Mouse (Mus musculus): ENCODE measurements around the gene Ptgs2. TPM values are rescaled to one million over a fixed set of nuclear protein-coding genes. Genes with fewer than 3 reads are reported as not detected.

Ptgs2 gene
- polyA plus RNA-seq, 1 experiment from 2014 or later: 0.06 TPM

GRCm38 (mm10) chr1:150106736-150107135 is 6.9 kb downstream of the Ptgs2 start:
- no peak overlapping the region for H3K27ac ChIP-seq
- H3K9ac ChIP-seq: no peak overlapping the region
- H3K9me3 ChIP-seq (replicated peaks): no peaks in the 10 kb centered on the region
- no peak for ATAC-seq (ENCODE audit: low read depth)
- DNase-seq: no peak
- no peaks in the 10 kb centered on the region for H3K27me3 ChIP-seq
- no peak overlapping the region for H3K4me2 ChIP-seq
- WGBS (ENCODE audit: insufficient replicate concordance): 70% methylated on average over 7 of the region's 7 CpGs
- H3K4me1 ChIP-seq (replicated peaks): no peaks in the 10 kb centered on the region
- H3K4me3 ChIP-seq (replicated peaks): no peak overlapping the region
- H3K36me3 ChIP-seq: no peaks in the 10 kb centered on the region

- H3K9ac ChIP-seq: no peak overlapping the region
Observed at GRCm38 (mm10) chr1:150109591-150109990, 9.8 kb downstream of the Ptgs2 start.

GRCm38 (mm10) chr1:150115352-150115751 is 15.5 kb downstream of the Ptgs2 start:
- H3K27me3 ChIP-seq: no peaks in the 10 kb centered on the region
- H3K4me3 ChIP-seq (replicated peaks): no peak overlapping the region
- H3K4me1 ChIP-seq (replicated peaks): no peaks in the 10 kb centered on the region
- no peaks in the 10 kb centered on the region for H3K9me3 ChIP-seq (replicated peaks)
- no peak for DNase-seq
- no peak for ATAC-seq (ENCODE audit: low read depth)
- 61% methylated on average over 7 of the region's 7 CpGs for WGBS (ENCODE audit: insufficient replicate concordance)
- no peak overlapping the region for H3K27ac ChIP-seq
- no peaks in the 10 kb centered on the region for H3K36me3 ChIP-seq
- H3K9ac ChIP-seq: no peak overlapping the region
- H3K4me2 ChIP-seq: no peak overlapping the region

More at GRCm38 (mm10) chr1:150109591-150109990, 9.8 kb downstream of the Ptgs2 start:
- no peak overlapping the region for H3K27ac ChIP-seq
- no peak overlapping the region for H3K4me3 ChIP-seq (replicated peaks)
- no peaks in the 10 kb centered on the region for H3K4me1 ChIP-seq (replicated peaks)
- 53% methylated on average over 2 of the region's 2 CpGs for WGBS (ENCODE audit: insufficient replicate concordance)
- no peaks in the 10 kb centered on the region for H3K27me3 ChIP-seq
- H3K4me2 ChIP-seq: no peak overlapping the region
- ATAC-seq (ENCODE audit: low read depth): no peak
- no peaks in the 10 kb centered on the region for H3K36me3 ChIP-seq
- H3K9me3 ChIP-seq (replicated peaks): no peaks in the 10 kb centered on the region
- DNase-seq: no peak

- H3K9ac ChIP-seq: no peak overlapping the region
- no peak overlapping the region for H3K4me2 ChIP-seq
- no peak overlapping the region for H3K27ac ChIP-seq
- H3K27me3 ChIP-seq: no peaks in the 10 kb centered on the region
- no peaks in the 10 kb centered on the region for H3K4me1 ChIP-seq (replicated peaks)
- DNase-seq: no peak
- H3K36me3 ChIP-seq: no peaks in the 10 kb centered on the region
- WGBS (ENCODE audit: insufficient replicate concordance): 62% methylated on average over 5 of the region's 5 CpGs
- no peak for ATAC-seq (ENCODE audit: low read depth)
- H3K9me3 ChIP-seq (replicated peaks): no peaks in the 10 kb centered on the region
- no peak overlapping the region for H3K4me3 ChIP-seq (replicated peaks)
Observed at GRCm38 (mm10) chr1:150118352-150118751, 18.5 kb downstream of the Ptgs2 start.

GRCm38 (mm10) chr1:150125568-150125967 is 25.7 kb downstream of the Ptgs2 start:
- Histone ChIP-seq H3K36me3 (no peaks in the 10 kb centered on the region), H3K4me3 (replicated peaks) (no peak overlapping the region), H3K9ac (no peak overlapping the region), H3K27me3 (no peaks in the 10 kb centered on the region), H3K9me3 (replicated peaks) (no peaks in the 10 kb centered on the region), H3K27ac (no peak overlapping the region), H3K4me2 (no peak overlapping the region), H3K4me1 (replicated peaks) (no peaks in the 10 kb centered on the region)
- WGBS (ENCODE audit: insufficient replicate concordance): 62% methylated on average over 2 of the region's 2 CpGs
- no peak for ATAC-seq (ENCODE audit: low read depth)
- no peak for DNase-seq

GRCm38 (mm10) chr1:150130070-150130469 is 30.2 kb downstream of the Ptgs2 start:
- H3K9me3 ChIP-seq (replicated peaks): no peaks in the 10 kb centered on the region
- no peaks in the 10 kb centered on the region for H3K4me1 ChIP-seq (replicated peaks)
- no peaks in the 10 kb centered on the region for H3K36me3 ChIP-seq
- DNase-seq: no peak
- no peak overlapping the region for H3K4me2 ChIP-seq
- 71% methylated on average over 6 of the region's 6 CpGs for WGBS (ENCODE audit: insufficient replicate concordance)
- H3K9ac ChIP-seq: no peak overlapping the region
- no peak overlapping the region for H3K27ac ChIP-seq
- no peak for ATAC-seq (ENCODE audit: low read depth)
- H3K4me3 ChIP-seq (replicated peaks): no peak overlapping the region
- no peaks in the 10 kb centered on the region for H3K27me3 ChIP-seq

DNA sequence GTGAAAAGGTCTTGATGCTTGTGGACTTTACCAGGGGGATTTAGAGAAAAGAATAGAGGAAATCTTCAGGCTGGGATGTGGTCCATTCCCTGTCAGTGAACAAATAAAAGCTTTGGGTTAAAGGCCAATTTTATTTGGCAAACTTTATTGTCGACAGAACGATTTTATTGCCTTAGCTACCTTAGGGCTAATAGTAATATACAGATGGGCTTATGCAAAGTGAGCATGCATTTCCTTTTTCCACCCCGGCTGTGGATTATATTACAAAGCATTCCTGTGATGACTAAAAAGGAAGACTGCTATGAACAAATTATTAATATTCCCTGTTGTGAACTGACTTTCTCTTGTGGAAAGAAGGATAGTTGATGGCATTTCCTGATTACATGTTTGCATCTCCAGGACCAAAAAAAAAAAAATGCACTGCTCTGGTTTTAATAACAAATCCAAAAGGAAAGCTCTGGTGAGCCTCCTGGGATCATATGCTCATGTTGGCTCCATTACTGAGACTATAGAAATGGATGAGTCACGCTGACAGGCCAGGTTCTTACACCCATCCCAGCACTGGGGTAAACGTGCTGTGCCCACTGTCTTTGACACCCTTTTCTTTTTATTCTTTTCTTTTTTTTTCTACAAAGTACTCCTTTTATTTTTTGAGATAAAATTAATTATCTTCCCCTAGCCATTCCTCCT is 30.9 kb downstream of the Ptgs2 start:
- H3K9ac ChIP-seq: no peak overlapping the region
- 66% methylated on average over 5 of the region's 5 CpGs for WGBS (ENCODE audit: insufficient replicate concordance)
- no peak overlapping the region for H3K4me2 ChIP-seq
- H3K9me3 ChIP-seq (replicated peaks): no peaks in the 10 kb centered on the region
- H3K4me1 ChIP-seq (replicated peaks): no peaks in the 10 kb centered on the region
- ATAC-seq (ENCODE audit: low read depth) (no peak), DNase-seq (no peak)
- no peaks in the 10 kb centered on the region for H3K27me3 ChIP-seq
- no peak overlapping the region for H3K4me3 ChIP-seq (replicated peaks)
- no peak overlapping the region for H3K27ac ChIP-seq
- no peaks in the 10 kb centered on the region for H3K36me3 ChIP-seq

- Histone ChIP-seq H3K9me3 (replicated peaks) (no peaks in the 10 kb centered on the region), H3K27me3 (no peaks in the 10 kb centered on the region), H3K36me3 (no peaks in the 10 kb centered on the region), H3K4me2 (no peak overlapping the region), H3K4me1 (replicated peaks) (no peaks in the 10 kb centered on the region), H3K4me3 (replicated peaks) (no peak overlapping the region), H3K27ac (no peak overlapping the region), H3K9ac (no peak overlapping the region)
- DNase-seq (no peak), ATAC-seq (ENCODE audit: low read depth) (no peak)
Observed at GRCm38 (mm10) chr1:150135350-150135749, 35.5 kb downstream of the Ptgs2 start.

DNA sequence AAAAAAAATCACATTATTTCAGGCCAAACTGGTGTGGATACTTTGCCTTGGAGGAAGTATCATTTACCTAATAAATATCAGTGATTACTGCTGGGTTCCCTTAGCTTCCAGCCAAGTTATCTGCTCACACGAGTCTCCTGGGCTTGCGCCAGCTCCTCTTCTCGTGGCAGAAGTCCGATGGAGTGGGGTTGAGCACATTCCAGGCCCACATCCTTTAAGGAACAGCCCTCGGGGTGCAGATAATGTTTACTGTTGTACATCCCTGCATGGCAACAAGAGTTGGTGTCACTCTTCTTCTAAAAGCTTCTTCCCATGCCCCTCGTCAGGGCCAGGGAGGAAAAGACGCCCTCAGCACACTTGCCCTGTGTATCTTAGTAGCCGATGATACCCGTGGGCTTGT is 39.9 kb downstream of the Ptgs2 start:
- Histone ChIP-seq H3K27me3 (no peaks in the 10 kb centered on the region), H3K4me1 (replicated peaks) (no peaks in the 10 kb centered on the region), H3K27ac (no peak overlapping the region), H3K9ac (no peak overlapping the region), H3K36me3 (no peaks in the 10 kb centered on the region), H3K9me3 (replicated peaks) (no peaks in the 10 kb centered on the region), H3K4me2 (no peak overlapping the region), H3K4me3 (replicated peaks) (no peak overlapping the region)
- DNase-seq (no peak), ATAC-seq (ENCODE audit: low read depth) (no peak)
- 66% methylated on average over 9 of the region's 9 CpGs for WGBS (ENCODE audit: insufficient replicate concordance)

- H3K27ac ChIP-seq: no peak overlapping the region
- H3K4me2 ChIP-seq: no peak overlapping the region
- H3K27me3 ChIP-seq: no peaks in the 10 kb centered on the region
- H3K36me3 ChIP-seq: no peaks in the 10 kb centered on the region
- DNase-seq: no peak
- no peaks in the 10 kb centered on the region for H3K4me1 ChIP-seq (replicated peaks)
- 70% methylated on average over 1 of the region's 1 CpGs for WGBS (ENCODE audit: insufficient replicate concordance)
- no peaks in the 10 kb centered on the region for H3K9me3 ChIP-seq (replicated peaks)
- no peak overlapping the region for H3K4me3 ChIP-seq (replicated peaks)
- H3K9ac ChIP-seq: no peak overlapping the region
- ATAC-seq (ENCODE audit: low read depth): no peak
Observed at GRCm38 (mm10) chr1:150141939-150142338, 42.1 kb downstream of the Ptgs2 start.

DNA sequence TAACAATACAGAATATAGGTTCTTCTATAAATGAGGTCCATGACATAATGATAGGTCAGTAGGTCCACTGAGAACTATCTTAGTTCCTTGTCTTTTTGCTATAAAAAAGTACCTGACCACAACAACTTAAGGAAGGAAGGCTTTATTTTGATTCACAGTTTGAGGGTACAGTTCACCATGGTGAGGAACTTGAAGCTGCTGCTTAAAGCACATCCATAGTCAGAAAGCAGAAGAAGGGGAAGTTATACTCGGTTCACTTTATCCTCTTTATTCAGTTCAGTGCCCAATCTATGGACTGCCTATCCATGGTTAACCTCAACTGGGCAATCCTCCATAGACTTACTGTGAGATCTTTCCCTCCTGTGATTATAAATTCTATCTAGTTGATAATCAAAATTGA is 43.7 kb downstream of the Ptgs2 start:
- WGBS (ENCODE audit: insufficient replicate concordance): 14% methylated on average over 1 of the region's 1 CpGs
- H3K9me3 ChIP-seq (replicated peaks): no peaks in the 10 kb centered on the region
- no peak overlapping the region for H3K4me3 ChIP-seq (replicated peaks)
- H3K9ac ChIP-seq: no peak overlapping the region
- no peak overlapping the region for H3K4me2 ChIP-seq
- ATAC-seq (ENCODE audit: low read depth) (no peak), DNase-seq (no peak)
- no peaks in the 10 kb centered on the region for H3K27me3 ChIP-seq
- no peaks in the 10 kb centered on the region for H3K36me3 ChIP-seq
- H3K4me1 ChIP-seq (replicated peaks): no peaks in the 10 kb centered on the region
- H3K27ac ChIP-seq: no peak overlapping the region

- Histone ChIP-seq H3K9me3 (replicated peaks) (no peaks in the 10 kb centered on the region), H3K27ac (no peak overlapping the region), H3K4me3 (replicated peaks) (no peak overlapping the region), H3K27me3 (no peaks in the 10 kb centered on the region), H3K4me2 (no peak overlapping the region), H3K9ac (no peak overlapping the region), H3K4me1 (replicated peaks) (no peaks in the 10 kb centered on the region), H3K36me3 (no peaks in the 10 kb centered on the region)
- ATAC-seq (ENCODE audit: low read depth) (no peak), DNase-seq (no peak)
- 62% methylated on average over 8 of the region's 8 CpGs for WGBS (ENCODE audit: insufficient replicate concordance)
Observed at GRCm38 (mm10) chr1:150145049-150145448, 45.2 kb downstream of the Ptgs2 start.

Measured in liver, embryonic 13.5 days (tissue).